23 mouse cellular contexts compared by ENCODE assay signal in genomic region chr6:134855926-134856325, GRCm38 (mm10).
"Had no signal": no experiment of that assay in that cellular context is flagged by ENCODE, and none has a peak within 500 bp of the region (broad histone marks: within the 10 kb centered on the region; RNA-seq: fewer than 3 reads in every experiment).

No protein-coding gene starts in this region.

- H3K27ac ChIP-seq: heart, adult 2 months; heart, embryonic 13.5 days; heart, embryonic 15.5 days; hindbrain, embryonic 13.5 days; hindbrain, embryonic 15.5 days; hindbrain, postnatal 0 days; kidney, postnatal 0 days; limb, embryonic 13.5 days; limb, embryonic 15.5 days; liver, embryonic 12.5 days; liver, embryonic 14.5 days had no signal

- H3K4me3 ChIP-seq: heart, adult 2 months; heart, embryonic 13.5 days; heart, embryonic 15.5 days; hindbrain, embryonic 13.5 days; hindbrain, embryonic 15.5 days; limb, embryonic 13.5 days; limb, embryonic 15.5 days; liver, embryonic 12.5 days had no signal

- H3K4me1 ChIP-seq: hindbrain, embryonic 13.5 days; hindbrain, embryonic 15.5 days; limb, embryonic 15.5 days; liver, embryonic 12.5 days had no signal

- H3K4me2 ChIP-seq: heart, embryonic 11.5 days; heart, embryonic 13.5 days; heart, embryonic 15.5 days; hindbrain, embryonic 13.5 days; hindbrain, embryonic 15.5 days; limb, embryonic 13.5 days; limb, embryonic 15.5 days; liver, embryonic 12.5 days had no signal

- H3K9ac ChIP-seq: forebrain, postnatal 0 days; heart, embryonic 13.5 days; heart, embryonic 15.5 days; hindbrain, embryonic 13.5 days; hindbrain, embryonic 15.5 days; limb, embryonic 13.5 days; limb, embryonic 15.5 days; liver, embryonic 12.5 days; liver, embryonic 14.5 days had no signal

- H3K9me3 ChIP-seq: heart, embryonic 13.5 days; heart, embryonic 15.5 days; hindbrain, embryonic 13.5 days; hindbrain, embryonic 15.5 days; limb, embryonic 13.5 days; limb, embryonic 15.5 days; liver, embryonic 12.5 days had no signal

- ATAC-seq: forebrain, postnatal 0 days; hindbrain, postnatal 0 days; intestine, embryonic 16.5 days; liver, embryonic 12.5 days had no signal

- DNase-seq: forebrain, postnatal 0 days; gastrocnemius, postnatal 14 days; gastrocnemius, postnatal 36 days; heart, adult 11 months; heart, adult 2 months; heart, postnatal 14 days; heart, postnatal 36 days; layer of hippocampus, adult 9-11 months; layer of hippocampus, postnatal 36 days; left cerebral cortex, postnatal 4 days; lung, adult 18-20 months had no signal

- H3K27me3 ChIP-seq: heart, embryonic 13.5 days; heart, embryonic 15.5 days; hindbrain, embryonic 13.5 days; hindbrain, embryonic 15.5 days; limb, embryonic 13.5 days; limb, embryonic 15.5 days; liver, embryonic 12.5 days had no signal
